Mouse (Mus musculus) gastrocnemius, adult 18-20 months (tissue): ENCODE results near the gene Tor3a. TPM values are rescaled to one million over a fixed set of nuclear protein-coding genes. Genes with fewer than 3 reads are reported as not detected.
A peak's percentile ranks its signal among the peaks of the same experiment; 100 is the strongest.

Source experiments
- DNase-seq: peaks from one replicate; pipeline ENCODE4 v3.0.0; 2021; ENCODE audit warnings: low spot score
- total RNA-seq, 2 experiments: library from RNA; stranded (reverse); gene quantifications; 2 replicates each; pipeline ENCODE4 v1.2.3; 2021

Gene Tor3a
- total RNA-seq, 2 experiments from 2014 or later: 4.6 to 5.2 TPM

DNA sequence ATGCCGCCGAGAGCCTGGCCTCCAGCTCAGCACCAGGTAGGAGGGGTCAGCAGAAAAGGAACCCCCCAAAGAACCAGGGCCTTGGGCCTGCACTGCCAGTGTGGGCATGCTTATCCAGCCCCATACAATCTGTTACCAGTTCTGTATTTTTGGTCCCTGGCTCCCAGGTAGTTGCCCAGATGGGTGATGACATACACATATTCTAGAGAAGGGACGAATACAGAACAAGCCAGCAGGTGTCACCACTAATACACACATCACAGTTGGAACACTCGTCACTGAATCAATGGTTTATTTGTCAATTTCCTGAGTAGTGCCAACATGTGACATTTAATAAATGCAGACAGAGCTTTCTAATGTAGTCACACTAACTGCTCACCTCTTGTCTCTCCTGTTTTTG lies 33.6 kb downstream of the Tor3a start:
- DNase-seq: no peak

DNA sequence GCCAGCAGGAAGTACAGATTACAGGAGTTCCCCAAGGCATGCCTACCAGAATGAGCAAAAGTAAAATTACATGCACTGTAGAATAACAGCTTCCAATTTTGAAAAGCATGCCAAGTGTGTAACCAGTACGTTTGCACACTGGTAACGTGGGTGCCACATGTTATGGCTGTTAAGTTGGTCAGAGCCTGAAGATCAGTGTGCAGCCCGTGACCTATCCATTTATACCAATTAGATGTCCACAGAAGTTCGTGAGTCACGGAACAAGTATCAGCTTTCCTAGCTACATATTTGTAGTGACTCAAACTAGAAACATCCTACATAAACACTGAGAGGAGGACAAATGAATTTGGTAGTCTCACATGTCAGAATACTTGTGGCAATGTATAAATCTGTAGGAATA lies 34.7 kb downstream of the Tor3a start:
- no peak for DNase-seq

DNA sequence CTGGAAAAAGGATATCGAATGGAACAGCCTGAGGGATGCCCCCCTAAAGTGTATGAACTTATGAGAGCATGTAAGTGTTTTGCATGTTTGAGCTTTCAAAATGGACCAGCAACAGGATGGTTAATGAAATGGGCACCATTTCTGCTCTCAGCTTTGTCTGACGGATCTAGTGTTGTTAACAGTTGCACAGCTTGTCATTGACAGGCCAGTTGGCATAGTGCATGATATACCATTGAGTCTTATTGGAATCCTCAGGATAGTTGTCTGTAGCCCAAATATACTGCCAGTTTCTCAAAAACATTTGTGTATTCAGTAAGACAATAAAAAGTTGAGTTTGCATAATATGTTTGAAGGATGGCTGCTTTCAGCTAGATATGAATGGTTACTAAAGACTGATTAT lies 39.0 kb downstream of the Tor3a start:
- no peak for DNase-seq

DNA sequence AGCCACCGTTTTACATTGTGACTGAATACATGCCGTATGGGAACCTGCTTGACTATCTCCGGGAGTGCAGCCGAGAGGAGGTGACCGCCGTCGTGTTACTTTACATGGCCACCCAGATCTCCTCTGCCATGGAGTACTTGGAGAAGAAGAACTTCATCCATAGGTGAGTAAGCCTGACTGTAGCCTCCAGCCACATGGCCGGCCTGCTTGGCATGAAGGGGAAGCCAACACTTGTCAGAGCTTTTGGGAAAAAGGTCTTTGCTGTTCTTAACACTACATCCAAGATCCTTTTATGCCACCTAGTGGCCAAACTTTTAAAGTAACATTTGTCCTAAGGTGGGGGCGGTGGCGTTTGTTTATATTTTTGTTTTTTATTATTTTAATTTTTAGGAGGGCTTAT lies 41.1 kb downstream of the Tor3a start:
- peak; percentile 54 for DNase-seq

DNA sequence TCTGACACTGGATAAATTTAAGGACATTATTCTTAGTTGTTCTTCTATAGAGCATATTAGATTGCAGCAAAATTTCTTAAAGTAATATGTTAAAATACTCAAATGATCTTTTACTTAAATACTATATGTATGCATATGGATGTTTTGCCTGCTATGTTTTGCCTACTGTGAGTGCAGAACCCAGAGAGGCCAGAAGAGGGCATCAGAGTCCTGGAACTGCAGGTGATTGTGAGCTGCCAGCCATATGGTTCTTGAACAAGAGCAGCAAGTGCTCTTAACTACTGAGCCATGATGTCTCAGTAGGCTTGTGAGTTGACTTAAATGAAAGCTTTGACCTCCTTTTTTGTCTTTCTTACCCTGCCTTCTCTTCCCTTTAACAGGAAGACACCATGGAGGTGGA lies 43.2 kb downstream of the Tor3a start:
- no peak for DNase-seq

DNA sequence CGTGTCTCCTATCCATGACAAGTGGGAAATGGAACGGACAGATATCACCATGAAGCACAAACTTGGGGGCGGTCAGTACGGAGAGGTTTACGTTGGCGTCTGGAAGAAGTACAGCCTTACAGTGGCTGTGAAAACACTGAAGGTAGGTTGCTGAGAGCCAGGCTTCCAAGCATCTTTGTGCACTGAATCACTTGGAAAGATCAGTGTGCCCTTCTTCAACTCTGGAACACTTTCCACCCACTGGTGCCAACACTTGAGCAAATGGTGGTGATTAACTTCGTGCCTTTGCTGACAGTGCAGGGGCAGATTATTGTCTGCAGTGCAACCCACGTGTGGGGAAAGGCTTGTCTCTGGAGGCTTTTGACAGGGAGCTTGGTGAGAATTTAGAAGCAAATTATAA lies 44.2 kb downstream of the Tor3a start:
- DNase-seq: no peak

DNA sequence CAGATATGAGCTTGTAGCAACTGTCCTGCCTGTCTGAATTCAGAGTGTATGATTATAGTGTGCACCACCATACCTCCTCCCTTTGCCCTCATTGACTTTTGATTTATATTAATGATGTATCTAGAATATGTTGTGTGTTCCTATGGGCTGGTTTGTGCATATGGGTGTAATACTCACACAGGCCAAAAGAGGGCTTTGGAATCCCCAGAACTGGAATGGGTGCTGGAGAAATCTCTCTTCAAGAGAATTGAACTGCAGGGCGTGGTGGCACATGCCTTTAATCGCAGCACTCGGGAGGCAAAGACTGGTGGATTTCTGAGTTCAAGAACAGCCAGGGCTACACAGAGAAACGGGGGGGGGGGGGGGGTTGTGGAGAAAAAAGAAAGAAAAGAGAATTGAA lies 47.4 kb downstream of the Tor3a start:
- no peak for DNase-seq

DNA sequence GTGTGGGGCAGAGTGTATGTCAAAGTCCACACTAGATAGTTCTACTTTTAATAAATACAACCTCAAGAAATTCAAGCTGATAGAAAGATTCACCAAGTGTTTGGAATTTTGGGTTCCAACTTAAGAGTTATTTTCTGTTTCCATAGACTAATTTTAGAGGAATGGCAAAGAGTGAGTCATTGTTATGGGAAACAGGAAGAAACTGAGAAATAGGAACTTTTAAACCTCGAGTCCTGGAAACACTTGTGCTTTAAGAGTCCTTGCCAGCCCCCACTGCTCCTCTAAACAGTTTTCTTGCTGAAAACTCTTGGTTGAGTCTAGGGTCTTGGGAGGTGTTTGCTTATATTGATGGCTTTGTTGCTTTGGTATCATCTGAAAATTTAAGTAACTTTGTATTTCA lies 49.9 kb downstream of the Tor3a start:
- DNase-seq: no peak

DNA sequence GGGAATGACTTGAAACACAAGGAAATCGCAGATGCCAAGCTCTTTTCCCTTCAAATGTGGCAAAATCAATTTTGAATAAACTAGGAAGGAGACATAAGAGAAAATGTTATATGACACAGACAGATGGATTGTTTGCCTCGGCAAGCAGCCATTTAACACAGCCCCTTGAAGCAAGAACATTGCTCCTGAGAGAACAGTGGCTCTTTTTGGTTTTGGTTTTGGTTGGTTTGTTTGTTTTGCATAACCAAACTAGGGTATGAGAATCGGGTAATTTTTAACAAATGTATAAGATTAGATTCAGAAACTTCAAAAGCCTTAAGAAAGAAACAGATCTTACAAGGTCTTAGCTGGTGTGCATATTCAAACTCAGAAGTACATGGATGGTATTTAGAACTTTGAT lies 53.2 kb downstream of the Tor3a start:
- DNase-seq: no peak

DNA sequence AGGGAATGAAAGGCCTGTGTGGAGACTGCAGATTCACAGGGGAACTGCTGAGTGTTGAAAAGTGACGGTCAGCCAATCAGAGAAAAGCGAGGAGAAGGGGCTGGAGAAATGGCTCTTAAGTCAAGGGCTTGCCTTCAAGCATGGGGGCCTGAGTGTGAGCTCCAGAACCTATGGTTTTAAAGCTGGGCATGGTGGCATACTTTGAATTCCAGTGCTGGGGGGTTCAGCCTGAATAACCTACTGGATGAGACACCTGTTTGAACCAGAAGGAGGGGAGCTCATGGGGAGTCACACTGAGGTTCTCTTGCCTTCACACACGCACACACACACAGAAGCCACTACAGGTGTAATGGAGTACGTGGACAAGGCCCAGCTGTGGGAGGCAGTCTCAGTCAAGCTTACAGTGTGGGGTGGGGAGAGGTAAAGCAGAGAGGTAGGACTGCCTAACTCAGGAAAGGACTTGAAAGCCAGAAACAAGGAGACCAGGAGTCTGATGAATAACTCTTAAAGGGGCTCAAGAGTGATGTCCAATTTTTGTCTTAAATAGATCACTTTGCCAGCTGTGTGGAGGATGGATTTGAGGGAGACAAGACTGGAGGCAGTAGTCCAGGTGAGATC lies 53.8 kb downstream of the Tor3a start:
- DNase-seq: no peak

DNA sequence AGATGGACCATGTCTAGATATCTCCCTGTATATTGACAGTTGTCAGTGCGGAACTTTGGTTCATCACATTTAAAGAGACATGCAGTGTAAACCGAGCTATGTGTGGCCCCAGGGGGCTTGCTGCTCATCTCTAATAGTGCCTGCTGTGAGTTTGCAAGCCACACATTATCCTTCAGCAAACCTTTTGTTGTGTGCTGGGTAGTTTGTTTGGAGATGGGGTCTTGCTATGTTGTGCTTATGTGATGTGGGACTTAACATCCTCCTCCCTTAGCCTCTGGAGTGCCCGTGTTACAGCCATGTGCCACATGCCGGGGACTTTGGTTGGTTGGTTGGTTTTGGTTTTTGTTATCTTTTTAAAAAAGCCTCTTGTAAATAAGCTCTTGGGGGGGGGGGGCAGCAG lies 56.3 kb downstream of the Tor3a start:
- no peak for DNase-seq

DNA sequence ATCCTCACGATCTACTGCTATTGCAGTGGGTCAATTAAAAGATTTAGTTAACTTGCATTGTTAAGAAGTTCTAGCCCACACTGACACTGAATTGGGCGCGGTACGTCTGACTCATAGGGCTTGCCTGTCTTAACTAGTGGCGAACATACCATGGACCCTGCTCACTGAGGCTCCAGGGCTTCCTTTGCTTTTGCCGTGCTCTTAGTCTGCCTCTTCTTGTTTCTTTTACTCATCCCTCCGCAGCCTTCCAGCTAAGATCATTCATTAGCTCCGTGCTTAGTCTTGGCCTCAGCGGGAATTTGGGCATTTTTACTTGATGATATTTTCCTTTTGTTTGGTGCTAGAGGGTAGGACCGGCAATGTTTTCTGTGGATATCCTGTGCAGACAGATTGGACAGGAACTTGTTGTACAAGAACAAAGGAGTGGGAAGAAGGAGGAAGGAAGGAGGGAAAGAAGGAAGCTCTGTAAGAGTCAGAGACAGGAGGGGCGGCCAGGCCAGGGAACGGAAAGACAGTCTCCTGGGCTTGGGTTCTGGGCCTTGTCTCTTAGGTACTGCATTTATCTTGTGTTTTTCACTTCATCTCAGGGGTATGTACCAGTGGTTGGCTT lies 57.1 kb downstream of the Tor3a start:
- no peak for DNase-seq

DNA sequence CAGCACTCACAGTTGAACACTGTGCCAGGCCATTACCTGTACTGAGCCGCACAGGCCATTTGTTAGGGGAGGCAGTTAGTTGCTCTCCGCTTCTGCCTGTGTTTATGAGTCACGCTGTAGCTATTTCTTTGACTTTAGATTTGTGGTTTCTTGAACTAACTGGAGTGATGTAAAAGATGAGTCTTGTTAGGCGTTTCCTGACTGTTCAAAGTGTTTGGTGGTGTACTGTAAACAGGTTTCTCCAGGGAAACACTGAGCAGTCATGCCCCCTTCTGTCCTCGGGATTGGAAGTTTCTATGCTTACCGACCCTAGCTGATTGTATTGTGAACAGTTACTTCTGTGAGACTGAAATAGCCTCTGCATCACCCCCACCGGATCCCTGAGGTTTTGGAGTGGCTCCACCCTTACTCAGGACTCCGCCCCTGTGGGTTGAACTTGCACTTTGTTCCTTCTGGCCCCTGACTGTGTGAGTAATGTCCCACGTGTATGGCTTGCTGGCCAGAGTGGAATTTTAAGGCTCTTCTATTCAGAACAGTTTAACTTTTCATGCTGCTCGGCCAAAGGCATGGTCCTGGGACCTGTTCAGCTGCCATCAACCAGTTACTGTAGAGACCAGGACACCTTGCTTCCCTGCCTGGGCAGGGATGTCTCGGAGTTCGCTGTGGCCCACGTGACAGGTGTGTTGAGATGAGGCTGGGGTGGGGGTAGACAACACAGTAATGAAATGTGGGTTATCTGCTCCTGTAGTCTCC lies 58.6 kb downstream of the Tor3a start:
- DNase-seq: peak; percentile 87

DNA sequence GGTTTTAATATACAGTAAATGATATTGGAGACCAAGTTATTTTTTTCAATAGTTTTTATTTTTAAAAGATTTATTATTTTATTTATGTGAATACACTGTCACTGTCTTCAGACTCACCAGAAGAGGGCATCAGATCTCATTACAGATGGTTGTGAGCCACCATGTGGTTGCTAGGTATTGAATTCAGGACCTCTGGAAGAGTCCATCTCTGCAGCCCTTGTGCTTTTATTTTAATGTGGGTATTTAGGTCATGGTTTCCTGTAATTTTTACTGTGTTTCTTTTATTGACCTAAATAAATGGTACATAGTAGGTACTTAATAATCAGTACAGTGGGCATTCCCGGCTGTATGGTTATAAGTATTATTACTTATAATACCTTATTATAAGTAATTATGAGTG lies 59.4 kb downstream of the Tor3a start:
- DNase-seq: no peak

DNA sequence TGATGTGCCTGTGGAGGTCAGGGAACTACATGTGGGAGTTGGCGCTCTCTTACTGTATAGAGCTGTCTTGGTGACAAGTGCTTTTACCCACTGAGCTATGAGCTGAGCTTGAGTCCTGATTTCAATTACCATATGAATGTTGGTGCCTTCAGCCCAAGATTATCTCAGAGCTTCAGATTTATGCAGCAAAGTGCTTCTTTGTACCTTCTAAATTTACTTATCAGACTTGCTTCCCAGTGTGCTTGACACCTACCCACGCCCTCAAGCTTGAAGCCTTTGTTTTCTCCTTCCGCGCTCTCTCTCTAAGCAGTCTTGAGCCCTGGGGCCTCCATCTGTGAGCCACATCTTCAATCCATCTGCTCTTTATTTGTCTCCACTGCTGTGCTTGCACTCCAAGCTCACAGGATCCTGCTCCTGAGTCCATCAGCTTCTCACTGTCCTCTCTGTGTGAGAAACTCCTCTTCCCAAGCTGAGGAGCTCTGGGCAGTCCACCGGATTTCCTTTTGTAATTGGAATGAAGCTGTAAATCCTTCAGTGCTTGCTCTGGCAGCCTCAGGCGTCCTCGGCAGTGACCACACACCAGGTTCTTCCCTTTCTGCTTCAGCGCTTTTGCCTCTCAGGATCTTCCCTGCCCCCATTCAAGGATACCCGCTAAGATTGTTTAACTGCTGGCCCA lies 60.2 kb downstream of the Tor3a start:
- no peak for DNase-seq

DNA sequence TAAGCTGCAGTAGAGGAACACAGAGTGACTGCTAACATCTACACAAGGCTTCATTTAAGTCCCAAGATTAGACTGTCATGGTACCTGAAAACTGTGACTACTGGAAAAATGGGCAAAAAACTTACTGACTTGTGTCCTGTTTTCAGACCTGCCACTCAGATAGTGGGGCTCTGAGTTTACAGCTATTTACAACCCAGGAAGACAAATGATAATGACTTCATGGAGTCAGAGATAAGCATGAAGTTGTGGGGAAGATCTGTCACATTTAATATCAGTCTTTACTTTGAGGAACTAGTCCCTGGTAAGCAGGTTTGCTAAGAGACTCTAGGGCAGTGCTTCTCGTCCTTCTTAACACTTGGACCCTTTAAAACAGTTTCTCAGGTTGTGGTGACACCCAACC lies 63.9 kb downstream of the Tor3a start:
- no peak for DNase-seq

DNA sequence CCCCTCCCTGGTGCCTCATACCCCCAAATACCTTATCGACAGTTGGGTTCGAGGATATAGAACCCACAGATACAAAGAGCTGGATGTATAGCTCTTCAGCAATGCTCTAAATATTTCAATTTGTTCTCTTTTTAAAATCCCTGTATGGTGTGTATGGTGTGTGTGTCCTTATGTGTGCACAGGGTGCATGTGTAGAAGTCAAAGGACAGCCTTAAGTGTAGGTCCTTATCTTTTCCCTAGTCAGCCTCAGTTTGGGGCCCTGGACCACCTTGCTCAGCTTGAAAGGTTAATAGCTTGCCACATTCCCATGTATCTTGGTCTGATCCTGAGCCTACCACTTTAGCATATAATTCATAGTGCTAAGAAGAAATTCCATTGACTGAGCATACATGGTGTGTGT lies 65.7 kb downstream of the Tor3a start:
- no peak for DNase-seq

DNA sequence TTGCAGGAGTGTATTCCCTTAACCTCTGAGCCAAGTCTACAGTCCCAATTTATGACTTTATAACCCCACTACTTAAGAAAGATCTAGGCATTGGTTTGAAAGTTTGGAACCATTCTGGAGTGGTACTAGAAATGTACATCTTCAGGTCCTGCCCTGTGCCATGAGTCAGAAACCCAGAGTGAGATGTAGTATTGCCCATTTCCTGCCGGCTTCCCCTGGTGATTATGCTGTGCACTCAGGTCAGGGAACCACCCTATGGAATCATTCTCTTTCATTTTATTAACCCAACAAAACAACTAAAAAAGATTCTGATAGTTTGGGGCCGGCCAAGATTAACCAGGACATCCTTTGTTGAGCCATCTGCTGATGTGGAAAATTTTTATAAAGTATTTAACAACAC lies 68.2 kb downstream of the Tor3a start:
- DNase-seq: no peak

DNA sequence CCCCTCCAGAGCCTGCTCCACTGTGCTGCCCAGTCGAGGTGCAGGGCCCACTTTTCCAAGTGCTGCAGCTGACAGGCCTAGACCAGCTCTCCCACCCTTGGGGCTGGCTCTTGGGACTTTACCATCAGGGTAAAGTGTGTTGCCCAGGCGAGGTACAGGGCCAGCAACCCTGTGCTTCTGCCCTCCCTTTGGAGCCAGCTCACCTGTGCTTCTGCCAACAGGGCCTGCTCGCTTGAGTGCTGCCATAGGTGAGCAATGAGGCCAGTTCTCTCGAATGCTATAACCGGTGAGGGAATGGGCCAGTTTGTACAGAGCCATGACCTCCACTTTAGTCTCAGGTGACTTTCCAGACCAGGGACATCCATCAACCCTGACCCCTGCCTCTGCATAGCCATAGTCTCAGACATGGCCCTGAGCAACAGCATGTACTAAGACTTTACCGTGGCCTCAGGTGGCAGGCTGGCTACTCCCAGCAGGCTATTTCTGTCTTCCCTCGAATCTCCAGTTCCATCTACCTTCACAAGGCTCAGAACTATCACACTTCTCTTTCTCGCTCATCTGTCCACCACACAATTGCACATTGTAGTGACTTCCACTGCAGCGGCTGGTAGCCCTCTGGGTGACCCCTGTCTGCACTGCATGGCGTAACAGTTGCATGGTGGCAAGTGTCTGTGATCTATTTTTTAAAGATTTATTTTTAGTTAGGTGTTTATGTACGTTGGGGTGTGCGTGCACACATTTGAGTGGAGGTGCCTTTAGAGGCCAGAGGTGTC lies 68.9 kb downstream of the Tor3a start:
- DNase-seq: peak; percentile 23
